Mouse (Mus musculus) lung, adult 2 months (tissue): ENCODE data around the gene Erich4.

Experiments
- CTCF ChIP-seq: fragments of 200-500 bp; IDR thresholded peaks from 2 replicates; pipeline ENCODE4 v1.5.1; 2011; ENCODE audit warnings: mild to moderate bottlenecking, low read length, control low read depth; ENCODE audit not compliant: insufficient read depth
- POLR2A ChIP-seq: fragments of 200-500 bp; IDR thresholded peaks from 2 replicates; pipeline ENCODE4 v1.6.1; 2011; ENCODE audit warnings: low read depth, mild to moderate bottlenecking, control low read depth, low read length, borderline replicate concordance; ENCODE audit errors: extremely low read depth

GRCm38 (mm10) chr7:25591226-25591625 is 24.5 kb downstream of the Erich4 start:
- no peak for TF ChIP-seq CTCF
- TF ChIP-seq POLR2A: no peak
